In genomic region chr16:10719971-10720370, GRCm38 (mm10) we compare ENCODE assay signal across 11 mouse cellular contexts.
DNase-seq lines count a peak whose midpoint lies in the region; ATAC-seq and TF ChIP-seq lines count a peak whose summit lies in the region.
"Had no signal": no experiment of that assay in that cellular context is flagged by ENCODE, and none has a peak within 500 bp of the region (broad histone marks: within the 10 kb centered on the region; RNA-seq: fewer than 3 reads in every experiment).

No protein-coding gene starts in this region.

- TF ChIP-seq CTCF in layer of hippocampus, adult 2 months (conservative IDR thresholded peaks at IDR 0.05), result no peak

- intact Hi-C loops in gastrocnemius, postnatal 14 days (cut with DNase I; ENCODE audit: low total_unique reads), result no loop called here

- ATAC-seq in midbrain, embryonic 11.5 days (ENCODE audit: low FRiP score), result 0 out of 2 replicates have a peak, but pooled peaks have one; percentile 44
- ATAC-seq in midbrain, embryonic 15.5 days (replicated peaks), result no peak

- H3K4me2 ChIP-seq in midbrain, embryonic 11.5 days, result no peak overlapping the region
- no peak overlapping the region for H3K4me2 ChIP-seq in midbrain, embryonic 15.5 days
- peak overlapping the region; percentile 1 for H3K4me2 ChIP-seq in myocyte (ENCODE audit: low read depth)
- H3K4me2 ChIP-seq: embryonic facial prominence, embryonic 12.5 days; stomach, embryonic 15.5 days had no signal

- DNase-seq in gastrocnemius, postnatal 14 days, result peak; percentile 64
- no peak for DNase-seq in gastrocnemius, postnatal 25 days
- DNase-seq in midbrain, embryonic 11.5 days (ENCODE audit: low spot score, missing footprints), result peak; percentile 83
- peak; percentile 86 for DNase-seq in cerebellum, adult 9-10 months
- no peak for DNase-seq in layer of hippocampus, postnatal 25 days (ENCODE audit: extremely low spot score in 1 of 2, low spot score in 1 of 2)
- no peak for DNase-seq in layer of hippocampus, adult 2 months (ENCODE audit: low spot score in 2 of 2)
- DNase-seq: right cerebral cortex, postnatal 14 days had no signal

- H3K27me3 ChIP-seq in midbrain, embryonic 11.5 days (ENCODE audit: control insufficient read depth, insufficient read depth, low read length), result no peaks in the 10 kb centered on the region
- no peaks in the 10 kb centered on the region for H3K27me3 ChIP-seq in midbrain, embryonic 15.5 days (replicated peaks)
- H3K27me3 ChIP-seq in myocyte (ENCODE audit: control insufficient read depth, insufficient read depth, insufficient read length), result no peaks in the 10 kb centered on the region
- H3K27me3 ChIP-seq: embryonic facial prominence, embryonic 12.5 days; stomach, embryonic 15.5 days had no signal

- 72% methylated on average over 6 of the region's 6 CpGs for WGBS in midbrain, embryonic 11.5 days
- 63% methylated on average over 6 of the region's 6 CpGs for WGBS in midbrain, embryonic 15.5 days

- no peak overlapping the region for H3K4me3 ChIP-seq in midbrain, embryonic 11.5 days (ENCODE audit: low read depth, low read length)
- no peak overlapping the region for H3K4me3 ChIP-seq in midbrain, embryonic 15.5 days
- H3K4me3 ChIP-seq in myocyte, result no peak overlapping the region
- H3K4me3 ChIP-seq in layer of hippocampus, adult 2 months, result no peak overlapping the region
- H3K4me3 ChIP-seq: embryonic facial prominence, embryonic 12.5 days; stomach, embryonic 15.5 days had no signal

- no peak overlapping the region for H3ac ChIP-seq in myocyte (ENCODE audit: control insufficient read depth, insufficient read length)

- no peaks in the 10 kb centered on the region for H3K4me1 ChIP-seq in midbrain, embryonic 11.5 days (ENCODE audit: control insufficient read depth, insufficient read depth, low read length)
- no peaks in the 10 kb centered on the region for H3K4me1 ChIP-seq in midbrain, embryonic 15.5 days
- H3K4me1 ChIP-seq: embryonic facial prominence, embryonic 12.5 days had no signal

- H3K79me2 ChIP-seq in myocyte (ENCODE audit: control insufficient read depth, insufficient read depth), result no peaks in the 10 kb centered on the region

- H3K9ac ChIP-seq in midbrain, embryonic 11.5 days (ENCODE audit: low read length), result no peak overlapping the region
- no peak overlapping the region for H3K9ac ChIP-seq in midbrain, embryonic 15.5 days
- H3K9ac ChIP-seq: embryonic facial prominence, embryonic 12.5 days; stomach, embryonic 15.5 days had no signal

- H3K36me3 ChIP-seq in midbrain, embryonic 11.5 days (ENCODE audit: control insufficient read depth, insufficient read depth, low read length), result no peaks in the 10 kb centered on the region
- H3K36me3 ChIP-seq in midbrain, embryonic 15.5 days (replicated peaks), result no peaks in the 10 kb centered on the region
- no peaks in the 10 kb centered on the region for H3K36me3 ChIP-seq in myocyte (ENCODE audit: control insufficient read depth, insufficient read depth)
- H3K36me3 ChIP-seq: embryonic facial prominence, embryonic 12.5 days; stomach, embryonic 15.5 days had no signal

- TF ChIP-seq POLR2A in myocyte (IDR thresholded peaks at IDR 0.05; ENCODE audit: insufficient read length, low read depth), result no peak

- no peak overlapping the region for H3K27ac ChIP-seq in midbrain, embryonic 11.5 days (ENCODE audit: low read depth, low read length)
- H3K27ac ChIP-seq in midbrain, embryonic 15.5 days, result no peak overlapping the region
- H3K27ac ChIP-seq in layer of hippocampus, adult 2 months, result no peak overlapping the region
- H3K27ac ChIP-seq: embryonic facial prominence, embryonic 12.5 days; stomach, embryonic 15.5 days had no signal

- H3K9me3 ChIP-seq in midbrain, embryonic 11.5 days (ENCODE audit: control insufficient read depth, low read length), result no peaks in the 10 kb centered on the region
- H3K9me3 ChIP-seq in midbrain, embryonic 15.5 days, result no peaks in the 10 kb centered on the region
- H3K9me3 ChIP-seq: embryonic facial prominence, embryonic 12.5 days; stomach, embryonic 15.5 days had no signal

TF ChIP-seq in myocyte, 11 proteins besides CTCF, POLR2A, EP300 and RAD21:
- TF ChIP-seq E2F4 (IDR thresholded peaks at IDR 0.05; ENCODE audit: insufficient read depth) (no peak), SRF (IDR thresholded peaks at IDR 0.05; ENCODE audit: control insufficient read depth, insufficient read length, low read depth) (no peak), REST (IDR thresholded peaks at IDR 0.05; ENCODE audit: insufficient read depth, insufficient read length) (no peak), MYOD1 (IDR thresholded peaks at IDR 0.05; ENCODE audit: control insufficient read depth in 1 of 3, insufficient read length in 2 of 3, low read depth in 2 of 3) (peak in 2 of 3 experiments; percentile 85 to 89), MYOG (IDR thresholded peaks at IDR 0.05; ENCODE audit: control insufficient read depth in 1 of 3, insufficient read depth in 1 of 3, insufficient read length in 2 of 3, low read depth in 2 of 3) (peak; percentile 18 to 91 (median 85))

Comparison
In these comparisons a context has a peak if more than half of its experiments do, and no peak if none do; other contexts are left out.
1. DNase-seq: peak in gastrocnemius, postnatal 14 days (single experiment), midbrain, embryonic 11.5 days (single experiment) and cerebellum, adult 9-10 months (single experiment); none in gastrocnemius, postnatal 25 days (single experiment), layer of hippocampus, postnatal 25 days (0 of 2) and layer of hippocampus, adult 2 months (0 of 2).